Comparison of ENCODE assay signal across 12 mouse cellular contexts in genomic region chr13:51962191-51962611, GRCm38 (mm10).
DNase-seq lines count a peak whose midpoint lies in the region; ATAC-seq lines count a peak whose summit lies in the region.
"Had no signal": no experiment of that assay in that cellular context is flagged by ENCODE, and none has a peak within 500 bp of the region (broad histone marks: within the 10 kb centered on the region; RNA-seq: fewer than 3 reads in every experiment).

No protein-coding gene starts in this region.

- no peak overlapping the region for H3K4me3 ChIP-seq in liver, embryonic 13.5 days (replicated peaks)
- no peak overlapping the region for H3K4me3 ChIP-seq in liver, embryonic 12.5 days
- H3K4me3 ChIP-seq in liver, embryonic 16.5 days (ENCODE audit: low read depth, low read length): no peak overlapping the region
- H3K4me3 ChIP-seq: hindbrain, embryonic 13.5 days; limb, embryonic 15.5 days had no signal

- WGBS in liver, embryonic 13.5 days (ENCODE audit: insufficient replicate concordance): 58% methylated on average over 8 of the region's 8 CpGs
- WGBS in liver, embryonic 12.5 days (ENCODE audit: insufficient replicate concordance): 49% methylated on average over 8 of the region's 8 CpGs
- WGBS in liver, embryonic 16.5 days (ENCODE audit: insufficient replicate concordance): 56% methylated on average over 8 of the region's 8 CpGs

- H3K9me3 ChIP-seq in liver, embryonic 13.5 days (replicated peaks): no peaks in the 10 kb centered on the region
- H3K9me3 ChIP-seq in liver, embryonic 12.5 days (replicated peaks): no peaks in the 10 kb centered on the region
- H3K9me3 ChIP-seq in liver, embryonic 16.5 days (replicated peaks; ENCODE audit: control insufficient read depth, low read length): no peaks in the 10 kb centered on the region
- H3K9me3 ChIP-seq: hindbrain, embryonic 13.5 days; limb, embryonic 15.5 days had no signal

- ATAC-seq in liver, embryonic 13.5 days (ENCODE audit: low read depth): peak; percentile 35; the same call in 1 of the 2 replicates
- no peak for ATAC-seq in liver, embryonic 12.5 days
- ATAC-seq in liver, embryonic 16.5 days (ENCODE audit: low read depth): 0 out of 2 replicates have a peak, but pooled peaks have one; percentile 21
- no peak for ATAC-seq in monocyte, adult 5-6 weeks (replicated peaks; ENCODE audit: insufficient number of reproducible peaks, low FRiP score, low TSS enrichment, poor library complexity, severe bottlenecking)
- ATAC-seq: forebrain, embryonic 16.5 days; midbrain, embryonic 16.5 days had no signal

- peak; percentile 72 for DNase-seq in adrenal gland, postnatal 10 days
- no peak for DNase-seq in adrenal gland, adult 8-10 months
- DNase-seq in liver, embryonic 13.5 days: no peak
- peak; percentile 39 to 54 for DNase-seq in heart, adult 9 months (ENCODE audit: low spot score in 2 of 2)
- DNase-seq in natural killer cell, adult 2 months (ENCODE audit: low spot score in 2 of 2): no peak

- no peaks in the 10 kb centered on the region for H3K27me3 ChIP-seq in liver, embryonic 13.5 days
- H3K27me3 ChIP-seq in liver, embryonic 12.5 days (replicated peaks): peaks cover 9% of the 10 kb centered on the region; the same call in 1 of the 2 replicates
- H3K27me3 ChIP-seq in liver, embryonic 16.5 days (ENCODE audit: control insufficient read depth, insufficient read depth, low read depth, low read length): no peaks in the 10 kb centered on the region
- H3K27me3 ChIP-seq: hindbrain, embryonic 13.5 days; limb, embryonic 15.5 days had no signal

- H3K27ac ChIP-seq in liver, embryonic 13.5 days: no peak overlapping the region
- H3K27ac ChIP-seq in liver, embryonic 12.5 days: no peak overlapping the region
- no peak overlapping the region for H3K27ac ChIP-seq in liver, embryonic 16.5 days (ENCODE audit: low read length)
- H3K27ac ChIP-seq: hindbrain, embryonic 13.5 days; limb, embryonic 15.5 days had no signal

- no peaks in the 10 kb centered on the region for H3K36me3 ChIP-seq in liver, embryonic 13.5 days
- no peaks in the 10 kb centered on the region for H3K36me3 ChIP-seq in liver, embryonic 12.5 days
- no peaks in the 10 kb centered on the region for H3K36me3 ChIP-seq in liver, embryonic 16.5 days (ENCODE audit: control insufficient read depth, insufficient read depth)
- H3K36me3 ChIP-seq: hindbrain, embryonic 13.5 days; limb, embryonic 15.5 days had no signal

- H3K4me2 ChIP-seq in liver, embryonic 13.5 days: no peak overlapping the region
- no peak overlapping the region for H3K4me2 ChIP-seq in liver, embryonic 12.5 days
- H3K4me2 ChIP-seq in liver, embryonic 16.5 days (ENCODE audit: low read depth, low read length): no peak overlapping the region
- H3K4me2 ChIP-seq: hindbrain, embryonic 13.5 days; limb, embryonic 15.5 days had no signal

- H3K4me1 ChIP-seq in liver, embryonic 13.5 days (replicated peaks): peaks cover 34% of the 10 kb centered on the region
- peaks cover 37% of the 10 kb centered on the region for H3K4me1 ChIP-seq in liver, embryonic 12.5 days
- peaks cover 7% of the 10 kb centered on the region for H3K4me1 ChIP-seq in liver, embryonic 16.5 days (ENCODE audit: control insufficient read depth, low read depth, low read length)

- no peak overlapping the region for H3K9ac ChIP-seq in liver, embryonic 13.5 days
- no peak overlapping the region for H3K9ac ChIP-seq in liver, embryonic 12.5 days
- no peak overlapping the region for H3K9ac ChIP-seq in liver, embryonic 16.5 days (ENCODE audit: low read depth, low read length)
- H3K9ac ChIP-seq: hindbrain, embryonic 13.5 days; limb, embryonic 15.5 days had no signal

Comparison
In these comparisons a context has a peak if more than half of its experiments do, and no peak if none do; other contexts are left out.
1. DNase-seq: peak in adrenal gland, postnatal 10 days (single experiment) and heart, adult 9 months (2 of 2); none in adrenal gland, adult 8-10 months (single experiment), liver, embryonic 13.5 days (single experiment) and natural killer cell, adult 2 months (0 of 2).
2. ATAC-seq: peak in liver, embryonic 13.5 days (single experiment) and liver, embryonic 16.5 days (single experiment); none in liver, embryonic 12.5 days (single experiment) and monocyte, adult 5-6 weeks (single experiment).